Mouse (Mus musculus) E14TG2a.4 (cell line): ENCODE measurements around the gene Zdhhc8.
A peak's percentile ranks its signal among the peaks of the same experiment; 100 is the strongest.

Experiments
- CTCF ChIP-seq: conservative IDR thresholded peaks from 2 replicates; pipeline ENCODE4 v1.5.1; 2014; ENCODE audit warnings: low read length
- NANOG ChIP-seq: IDR thresholded peaks from 2 replicates; pipeline ENCODE4 v1.6.1; 2014; ENCODE audit warnings: borderline replicate concordance, low read length, mixed read lengths
- POU5F1 ChIP-seq: IDR thresholded peaks from 2 replicates; pipeline ENCODE4 v1.6.1; 2014; ENCODE audit warnings: low read length, borderline replicate concordance

- peak; percentile 98 for TF ChIP-seq CTCF
- no peak for TF ChIP-seq POU5F1
- no peak for TF ChIP-seq NANOG
Observed at GRCm38 (mm10) chr16:18211417-18212171, 23.3 kb downstream of the Zdhhc8 start.
